Mouse (Mus musculus) left cerebral cortex, adult 2 months (tissue): Measurements from ENCODE around the gene Lyg2. TPM values are rescaled to one million over a fixed set of nuclear protein-coding genes. Genes with fewer than 3 reads are reported as not detected.

Source experiments
- DNase-seq, 2 experiments: peaks; one replicate each; pipeline ENCODE4 v3.0.0; 2021 to 2022; ENCODE audit warnings: low spot score in 2 of 2, mixed read lengths in 1 of 2; ENCODE audit errors: extremely low spot score in 1 of 2
- H3K27ac ChIP-seq: fragments of 200-600 bp; 2 replicates; pipeline ENCODE4 v1.8.1; 2022
- H3K4me3 ChIP-seq: fragments of 200-600 bp; 2 replicates; pipeline ENCODE4 v1.8.1; 2022
- CTCF ChIP-seq: fragments of 200-600 bp; IDR thresholded peaks from 2 replicates; pipeline ENCODE4 v1.8.1; 2022; ENCODE audit warnings: antibody characterized with exemption, mild to moderate bottlenecking, moderate library complexity
- intact Hi-C: fragments of 180-260 bp; cut with DNase I; formaldehyde crosslinking; loops from one replicate; pipeline ENCODE4 v1.15.1; 2025
- long read RNA-seq, 2 experiments: library from polyadenylated mRNA; stranded (forward); transcript quantifications; one replicate each; pipeline ENCODE4 v2.0.0; 2021; ENCODE audit warnings: borderline mapping rate in 2 of 2
- total RNA-seq, 2 experiments: library from RNA; stranded (reverse); gene quantifications; 2 replicates each; pipeline ENCODE4 v1.2.3; 2021

The Lyg2 gene
- total RNA-seq, result not detected
- long read RNA-seq, experiment 1, result 0 reads
- long read RNA-seq, experiment 2, result 0 reads

DNA sequence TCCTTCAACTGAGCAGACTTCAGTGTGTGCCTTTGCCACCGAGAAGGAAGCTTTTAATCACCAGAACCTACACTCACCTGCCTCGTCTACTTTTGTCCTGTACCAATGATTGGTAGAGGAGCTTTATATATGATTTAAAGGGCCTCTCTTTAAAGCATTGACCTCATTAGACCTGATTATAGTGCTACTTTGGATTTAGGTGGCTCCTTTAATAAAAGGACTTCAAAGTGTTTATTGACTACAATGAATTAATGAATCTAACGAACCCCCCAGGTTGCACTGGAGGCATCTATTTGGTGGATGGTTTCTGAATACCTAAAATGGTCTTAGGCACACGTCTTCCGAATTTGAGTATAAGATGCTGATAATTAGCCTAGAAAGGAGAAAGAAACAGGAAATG is at the start of gene Lyg2:
TSS of gene Lyg2 (minus strand) at position 101 of the 400 bp plus-strand sequence.
- no peak within 1 kb of the TSS for H3K4me3 ChIP-seq
- DNase-seq, result no peak
- intact Hi-C loops, result no loop called here
- no peak for TF ChIP-seq CTCF
- H3K27ac ChIP-seq, result no peak within 1 kb of the TSS

- TF ChIP-seq CTCF, result no peak
- Histone ChIP-seq H3K27ac (no peak overlapping the region), H3K4me3 (no peak overlapping the region)
- intact Hi-C loops, result loop anchor here (5.0 kb wide), 1 partner anchor 43 kb away; no protein-coding TSS in a partner anchor
- DNase-seq, result no peak
Measured at GRCm38 (mm10) chr1:37965571-37965970, 49.3 kb upstream of the Lyg2 start.

- H3K27ac ChIP-seq, result no peak overlapping the region
- H3K4me3 ChIP-seq, result no peak overlapping the region
- peak; percentile 12 to 16 for DNase-seq
- intact Hi-C loops, result no loop called here
- TF ChIP-seq CTCF, result no peak
Measured at GRCm38 (mm10) chr1:37959486-37959885, 43.2 kb upstream of the Lyg2 start.

DNA sequence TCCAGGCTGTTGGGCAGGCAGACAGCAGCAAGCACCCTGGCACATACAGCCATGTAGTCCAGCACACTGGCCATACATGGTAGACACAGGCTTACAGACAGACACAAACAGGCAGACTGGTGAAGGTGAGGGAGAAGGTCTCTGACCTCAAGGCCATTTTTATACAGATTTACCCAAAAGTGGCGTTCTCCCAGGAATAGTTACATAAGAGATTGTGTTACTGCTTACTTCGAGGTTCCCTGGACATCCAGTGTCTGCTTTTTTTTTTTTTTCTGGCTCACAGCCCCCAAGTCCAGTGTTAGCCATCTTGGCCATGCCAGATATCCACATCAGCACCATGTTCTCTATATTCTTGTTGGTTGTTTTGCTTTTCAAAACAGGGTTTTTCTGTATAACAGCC is 42.2 kb upstream of the Lyg2 start:
- TF ChIP-seq CTCF, result no peak
- no peak overlapping the region for H3K4me3 ChIP-seq
- no peak for DNase-seq
- no peak overlapping the region for H3K27ac ChIP-seq
- intact Hi-C loops, result no loop called here

DNA sequence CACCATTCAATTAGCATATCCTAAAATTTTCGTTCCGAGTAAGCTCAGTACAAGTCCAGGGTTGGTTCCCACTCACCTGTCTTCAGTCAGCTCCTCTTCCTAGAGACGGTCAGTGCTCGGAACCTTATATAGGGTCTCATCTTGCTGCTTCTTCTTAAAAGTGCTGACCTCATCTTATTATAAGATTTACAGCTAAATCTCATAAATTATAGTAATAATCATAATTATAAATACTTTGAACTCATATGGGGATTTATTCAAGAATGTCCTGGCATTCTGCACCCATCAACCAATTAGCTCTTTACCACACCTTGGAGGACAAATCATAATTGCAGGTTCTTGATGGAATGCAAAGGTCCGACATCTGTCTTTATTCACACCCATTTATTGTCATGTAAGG is 41.4 kb upstream of the Lyg2 start, which contains the start of gene Lyg1:
TSS of gene Lyg1 (minus strand) at position 101 of the 400 bp plus-strand sequence.
- no peak for TF ChIP-seq CTCF
- no peak within 1 kb of the TSS for H3K27ac ChIP-seq
- DNase-seq, result no peak
- no peak within 1 kb of the TSS for H3K4me3 ChIP-seq
- intact Hi-C loops, result no loop called here

- Histone ChIP-seq H3K4me3 (no peak overlapping the region), H3K27ac (no peak overlapping the region)
- no peak for TF ChIP-seq CTCF
- DNase-seq, result no peak
- intact Hi-C loops, result no loop called here
Measured at GRCm38 (mm10) chr1:37956690-37957431, 40.6 kb upstream of the Lyg2 start.

- no peak overlapping the region for H3K4me3 ChIP-seq
- H3K27ac ChIP-seq, result no peak overlapping the region
- TF ChIP-seq CTCF, result no peak
- intact Hi-C loops, result no loop called here
- no peak for DNase-seq
Measured at GRCm38 (mm10) chr1:37955251-37955650, 39.0 kb upstream of the Lyg2 start.

- DNase-seq, result no peak
- intact Hi-C loops, result no loop called here
- no peak for TF ChIP-seq CTCF
- no peak overlapping the region for H3K27ac ChIP-seq
- no peak overlapping the region for H3K4me3 ChIP-seq
Measured at GRCm38 (mm10) chr1:37954786-37955185, 38.5 kb upstream of the Lyg2 start.

- DNase-seq, result no peak
- TF ChIP-seq CTCF, result no peak
- H3K4me3 ChIP-seq, result no peak overlapping the region
- intact Hi-C loops, result no loop called here
- H3K27ac ChIP-seq, result no peak overlapping the region
Measured at GRCm38 (mm10) chr1:37948906-37949305, 32.6 kb upstream of the Lyg2 start.

DNA sequence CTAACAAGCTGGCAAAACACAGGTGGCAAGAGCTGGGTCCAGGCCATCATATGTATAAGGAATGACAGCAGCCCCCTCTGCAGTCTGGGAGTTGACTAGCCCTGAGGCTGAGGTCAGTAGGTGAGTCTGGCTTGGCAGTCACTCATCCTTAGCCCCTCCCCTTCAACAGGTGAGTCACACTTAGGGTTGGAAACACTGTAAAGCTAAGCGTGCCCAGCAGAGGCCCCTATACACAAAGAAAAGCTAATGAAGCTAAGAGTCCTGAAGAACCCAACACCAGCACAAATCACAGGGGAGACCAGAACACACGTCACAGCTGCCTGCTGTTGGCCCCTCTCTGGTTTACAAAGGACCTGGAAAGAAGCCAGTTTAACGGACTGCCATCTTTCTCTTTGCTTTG is 15.5 kb upstream of the Lyg2 start:
- DNase-seq, result no peak
- peak; percentile 19 for TF ChIP-seq CTCF
- intact Hi-C loops, result no loop called here

DNA sequence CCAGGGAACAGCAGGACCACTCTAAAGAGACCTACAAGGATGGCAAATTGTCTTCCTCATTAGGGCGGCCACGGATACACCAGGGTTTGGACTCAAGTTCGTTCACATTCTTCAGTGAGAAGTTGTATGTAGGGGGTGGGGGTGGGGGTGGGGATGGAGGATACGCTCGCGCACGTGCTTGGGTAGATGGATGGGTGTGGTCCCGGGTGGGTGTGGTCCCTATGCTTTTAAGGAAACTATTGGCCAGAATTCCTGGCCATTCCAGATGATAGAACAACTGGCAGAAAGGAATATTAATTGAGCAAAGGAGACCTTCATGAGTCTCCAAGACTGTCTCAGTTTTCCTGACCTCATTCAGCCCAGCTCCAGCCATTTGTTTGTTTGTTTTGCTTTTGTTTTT is 9.7 kb upstream of the Lyg2 start:
- DNase-seq, result no peak
- intact Hi-C loops, result no loop called here
- Histone ChIP-seq H3K27ac (no peak overlapping the region), H3K4me3 (no peak overlapping the region)
- no peak for TF ChIP-seq CTCF

More for the DNA sequence above, 15.5 kb upstream of the Lyg2 start:
- Histone ChIP-seq H3K4me3 (no peak overlapping the region), H3K27ac (no peak overlapping the region)

GRCm38 (mm10) chr1:37922536-37922935 is 6.2 kb upstream of the Lyg2 start:
- Histone ChIP-seq H3K4me3 (no peak overlapping the region), H3K27ac (no peak overlapping the region)
- TF ChIP-seq CTCF, result no peak
- DNase-seq, result no peak
- intact Hi-C loops, result loop anchor here (5.0 kb wide), 1 partner anchor 45 kb away; no protein-coding TSS in a partner anchor

- no peak for DNase-seq
- no peak overlapping the region for H3K27ac ChIP-seq
- TF ChIP-seq CTCF, result no peak
- intact Hi-C loops, result no loop called here
- no peak overlapping the region for H3K4me3 ChIP-seq
Measured at GRCm38 (mm10) chr1:37918096-37918495, 1.8 kb upstream of the Lyg2 start.
